18 mouse cellular contexts compared by ENCODE assay signal in genomic region chr12:76087025-76087424, GRCm38 (mm10).
A peak's percentile ranks its signal among the peaks of the same experiment; 100 is the strongest.
DNase-seq lines count a peak whose midpoint lies in the region; ATAC-seq lines count a peak whose summit lies in the region.
"Had no signal": no experiment of that assay in that cellular context is flagged by ENCODE, and none has a peak within 500 bp of the region (broad histone marks: within the 10 kb centered on the region; RNA-seq: fewer than 3 reads in every experiment).

No protein-coding gene starts in this region.

- H3K27ac ChIP-seq in embryonic facial prominence, embryonic 13.5 days = no peak overlapping the region
- H3K27ac ChIP-seq in embryonic facial prominence, embryonic 10.5 days (replicated peaks) = no peak overlapping the region
- H3K27ac ChIP-seq: gastrocnemius, adult 2 months; hindbrain, postnatal 0 days; layer of hippocampus, adult 2 months had no signal

- peak overlapping the region; percentile 1; the same call in 1 of the 2 replicates for H3K4me2 ChIP-seq in embryonic facial prominence, embryonic 13.5 days

- H3K4me1 ChIP-seq in embryonic facial prominence, embryonic 13.5 days = peaks cover 18% of the 10 kb centered on the region
- H3K4me1 ChIP-seq in embryonic facial prominence, embryonic 10.5 days = peaks cover 26% of the 10 kb centered on the region

- no peaks in the 10 kb centered on the region for H3K9me3 ChIP-seq in embryonic facial prominence, embryonic 13.5 days
- H3K9me3 ChIP-seq in embryonic facial prominence, embryonic 10.5 days = no peaks in the 10 kb centered on the region

- DNase-seq in embryonic facial prominence, embryonic 10.5 days (ENCODE audit: low spot score) = no peak
- peak; percentile 85 for DNase-seq in A20 (ENCODE audit: low read depth, low spot score)
- DNase-seq in T-cell, adult 2 months (ENCODE audit: low spot score) = peak; percentile 66
- peak; percentile 34 to 49 for DNase-seq in natural killer cell, adult 2 months (ENCODE audit: low spot score in 2 of 2)
- DNase-seq in adrenal gland, adult (ENCODE audit: inconsistent age in 2 of 2, low spot score in 1 of 2) = no peak
- no peak for DNase-seq in right cerebral cortex, postnatal 36 days (ENCODE audit: low spot score in 2 of 2)
- DNase-seq in lung, postnatal 36 days = no peak
- DNase-seq: adrenal gland, adult 2 months; cerebellum, postnatal 14 days; gastrocnemius, adult 2 months; heart, postnatal 4 days; lung, postnatal 10 days; right cerebral cortex, postnatal 14 days had no signal

- H3K36me3 ChIP-seq in embryonic facial prominence, embryonic 13.5 days = peaks cover 38% of the 10 kb centered on the region
- H3K36me3 ChIP-seq in embryonic facial prominence, embryonic 10.5 days (replicated peaks) = peaks cover 83% of the 10 kb centered on the region

- H3K27me3 ChIP-seq in embryonic facial prominence, embryonic 13.5 days = no peaks in the 10 kb centered on the region
- no peaks in the 10 kb centered on the region for H3K27me3 ChIP-seq in embryonic facial prominence, embryonic 10.5 days (replicated peaks; ENCODE audit: low read depth, poor library complexity, severe bottlenecking)

- 65% methylated on average over 13 of the region's 13 CpGs for WGBS in embryonic facial prominence, embryonic 13.5 days
- WGBS in embryonic facial prominence, embryonic 10.5 days = 80% methylated on average over 13 of the region's 13 CpGs

- ATAC-seq in embryonic facial prominence, embryonic 13.5 days (ENCODE audit: insufficient number of reproducible peaks, insufficient read depth, low FRiP score, low TSS enrichment, low read depth) = no peak
- ATAC-seq: forebrain, embryonic 16.5 days; hindbrain, postnatal 0 days; midbrain, embryonic 16.5 days had no signal

- no peak overlapping the region for H3K4me3 ChIP-seq in embryonic facial prominence, embryonic 13.5 days
- H3K4me3 ChIP-seq in embryonic facial prominence, embryonic 10.5 days = no peak overlapping the region
- H3K4me3 ChIP-seq: gastrocnemius, adult 2 months; layer of hippocampus, adult 2 months had no signal

- H3K9ac ChIP-seq in embryonic facial prominence, embryonic 13.5 days = no peak overlapping the region

Comparison
In these comparisons a context has a peak if more than half of its experiments do, and no peak if none do; other contexts are left out.
1. DNase-seq: peak in A20 (single experiment), T-cell, adult 2 months (single experiment) and natural killer cell, adult 2 months (2 of 2); none in embryonic facial prominence, embryonic 10.5 days (single experiment), adrenal gland, adult (0 of 2), right cerebral cortex, postnatal 36 days (0 of 2) and lung, postnatal 36 days (single experiment).